Mouse (Mus musculus) central nervous system, embryonic 18 days (tissue): Measurements from ENCODE around the gene Rnf32. TPM values are rescaled to one million over a fixed set of nuclear protein-coding genes. Genes with fewer than 3 reads are reported as not detected.

Experiments
- polyA plus RNA-seq: library from polyadenylated mRNA; depleted of rRNA; stranded (reverse); fragments of >200 nt; gene quantifications from 2 replicates; pipeline ENCODE4 v1.2.3, GENCODE M21; 2012; rRNA removed

The Rnf32 gene
- 26.0 and 33.2 TPM in 2 replicates for polyA plus RNA-seq

DNA sequence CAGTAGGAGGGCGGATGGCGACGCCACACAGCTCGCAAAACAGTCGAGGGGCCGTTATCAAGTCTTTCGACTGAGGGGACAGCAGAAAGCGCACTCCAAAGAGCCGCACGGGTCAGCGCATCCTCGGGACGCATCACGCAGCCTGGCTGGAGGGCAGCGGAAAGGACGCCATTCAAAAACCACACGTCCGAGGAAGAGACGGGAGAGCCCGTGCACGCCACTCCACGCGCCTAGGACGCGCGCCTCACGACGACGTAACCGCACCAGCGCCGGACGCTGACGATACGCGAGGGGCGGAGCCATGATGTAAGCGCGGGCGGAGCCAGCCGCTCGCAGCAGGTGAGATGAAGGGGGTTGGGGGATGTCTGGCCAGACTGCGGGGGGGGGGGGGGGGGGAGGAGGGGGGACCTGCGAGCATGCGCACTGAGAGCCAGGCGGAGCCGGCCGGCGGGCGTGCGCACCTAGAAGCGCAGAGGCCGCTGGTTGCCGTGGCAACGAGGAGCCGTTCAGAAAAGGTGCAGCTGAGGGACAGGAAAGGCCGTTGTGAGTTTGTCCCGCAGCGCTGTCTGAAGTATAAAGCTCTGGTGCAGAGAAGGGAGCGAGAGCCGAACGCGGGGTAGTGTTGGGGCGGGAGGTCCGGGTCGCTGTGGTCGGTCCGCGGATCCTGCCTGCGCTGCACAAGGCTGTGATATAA lies at the start of gene Rnf32:
Gene Rnf32, plus strand, starts transcription at position 423 of the 694 bp plus-strand sequence.

Other genes starting within 250 kb of the Rnf32 start
- gene Lmbr1, start 182.4 kb downstream of the Rnf32 start, polyA plus RNA-seq, result 17.5 and 19.6 TPM in 2 replicates
- 16.8 and 17.8 TPM in 2 replicates for gene Nom1, start 238.7 kb downstream of the Rnf32 start, polyA plus RNA-seq